Mouse (Mus musculus) C2C12 (cell line): ENCODE measurements at regions not wholly inside any gene's neighbourhood (a gene's known extent, or its start where the extent isn't known, plus 50 kb on each side); places are given as distances from the start of the nearest gene placed in this dataset.

Experiments used
- CEBPB ChIP-seq: IDR thresholded peaks from one replicate; pipeline ENCODE4 v1.6.1; 2011; ENCODE audit warnings: low read depth, mild to moderate bottlenecking, control low read depth, moderate library complexity
- CTCF ChIP-seq: IDR thresholded peaks from one replicate; pipeline ENCODE4 v1.5.1; 2011; ENCODE audit not compliant: control insufficient read depth, insufficient read depth, insufficient read length
- MAX ChIP-seq: IDR thresholded peaks from one replicate; pipeline ENCODE4 v1.6.1; 2011; ENCODE audit warnings: mild to moderate bottlenecking, control low read depth
- MYOG ChIP-seq: IDR thresholded peaks from one replicate; pipeline ENCODE4 v1.6.1; 2011; ENCODE audit not compliant: control insufficient read depth, insufficient read length; ENCODE audit errors: extremely low read depth
- USF1 ChIP-seq: IDR thresholded peaks from one replicate; pipeline ENCODE4 v1.6.1; 2011; ENCODE audit warnings: low read depth, mild to moderate bottlenecking, control low read depth, moderate library complexity

GRCm38 (mm10) chr13:42000966-42001365 lies 50.9 kb upstream of the Hivep1 start:
- TF ChIP-seq CTCF (no peak), USF1 (no peak), MYOG (no peak), CEBPB (no peak), MAX (no peak)
